Mouse (Mus musculus): ENCODE measurements around the gene Adgrg3.

Adgrg3 gene

GRCm38 (mm10) chr8:95017451-95017850 lies at the start of gene Adgrg3:
Gene Adgrg3 (plus strand): TSS chr8:95017692.
- no peak for DNase-seq (ENCODE audit: extremely low read depth, low read depth)

GRCm38 (mm10) chr8:94973270-94973669 lies 44.2 kb upstream of the Adgrg3 start:
- no peak for DNase-seq (ENCODE audit: extremely low read depth, low read depth)

- no peak for DNase-seq (ENCODE audit: extremely low read depth, low read depth)
These were observed 43.7 kb upstream of the Adgrg3 start for GRCm38 (mm10) chr8:94973786-94974185.

- no peak for DNase-seq (ENCODE audit: extremely low read depth, low read depth)
These were observed 42.9 kb upstream of the Adgrg3 start, which contains the start of gene Adgrg1 for GRCm38 (mm10) chr8:94974467-94975165. Gene Adgrg1 (plus strand): TSS chr8:94974751.

GRCm38 (mm10) chr8:94976651-94977417 lies 40.7 kb upstream of the Adgrg3 start:
- no peak for DNase-seq (ENCODE audit: extremely low read depth, low read depth)

GRCm38 (mm10) chr8:94978131-94978530 lies 39.4 kb upstream of the Adgrg3 start:
- no peak for DNase-seq (ENCODE audit: extremely low read depth, low read depth)

GRCm38 (mm10) chr8:94978593-94979319 lies 38.7 kb upstream of the Adgrg3 start:
- no peak for DNase-seq (ENCODE audit: extremely low read depth, low read depth)

- DNase-seq (ENCODE audit: extremely low read depth, low read depth) = no peak
These were observed 37.3 kb upstream of the Adgrg3 start for GRCm38 (mm10) chr8:94980176-94980575.

- no peak for DNase-seq (ENCODE audit: extremely low read depth, low read depth)
These were observed 36.5 kb upstream of the Adgrg3 start for GRCm38 (mm10) chr8:94980976-94981375.

- DNase-seq (ENCODE audit: extremely low read depth, low read depth) = no peak
These were observed 35.6 kb upstream of the Adgrg3 start for GRCm38 (mm10) chr8:94981848-94982247.

GRCm38 (mm10) chr8:94983146-94983545 lies 34.3 kb upstream of the Adgrg3 start:
- no peak for DNase-seq (ENCODE audit: extremely low read depth, low read depth)

- no peak for DNase-seq (ENCODE audit: extremely low read depth, low read depth)
These were observed 33.5 kb upstream of the Adgrg3 start for GRCm38 (mm10) chr8:94983881-94984516.

GRCm38 (mm10) chr8:94985023-94985422 lies 32.5 kb upstream of the Adgrg3 start:
- no peak for DNase-seq (ENCODE audit: extremely low read depth, low read depth)

GRCm38 (mm10) chr8:94986676-94987075 lies 30.8 kb upstream of the Adgrg3 start:
- no peak for DNase-seq (ENCODE audit: extremely low read depth, low read depth)

GRCm38 (mm10) chr8:94987553-94987952 lies 29.9 kb upstream of the Adgrg3 start:
- no peak for DNase-seq (ENCODE audit: extremely low read depth, low read depth)

- DNase-seq (ENCODE audit: extremely low read depth, low read depth) = no peak
These were observed 28.9 kb upstream of the Adgrg3 start for GRCm38 (mm10) chr8:94988619-94989018.

GRCm38 (mm10) chr8:94989711-94990110 lies 27.8 kb upstream of the Adgrg3 start:
- no peak for DNase-seq (ENCODE audit: extremely low read depth, low read depth)

GRCm38 (mm10) chr8:94990598-94991453 lies 26.7 kb upstream of the Adgrg3 start:
- no peak for DNase-seq (ENCODE audit: extremely low read depth, low read depth)

- no peak for DNase-seq (ENCODE audit: extremely low read depth, low read depth)
These were observed 26.0 kb upstream of the Adgrg3 start for GRCm38 (mm10) chr8:94991454-94991994.

- no peak for DNase-seq (ENCODE audit: extremely low read depth, low read depth)
These were observed 25.5 kb upstream of the Adgrg3 start for GRCm38 (mm10) chr8:94992010-94992409.
